In the genomic region with DNA sequence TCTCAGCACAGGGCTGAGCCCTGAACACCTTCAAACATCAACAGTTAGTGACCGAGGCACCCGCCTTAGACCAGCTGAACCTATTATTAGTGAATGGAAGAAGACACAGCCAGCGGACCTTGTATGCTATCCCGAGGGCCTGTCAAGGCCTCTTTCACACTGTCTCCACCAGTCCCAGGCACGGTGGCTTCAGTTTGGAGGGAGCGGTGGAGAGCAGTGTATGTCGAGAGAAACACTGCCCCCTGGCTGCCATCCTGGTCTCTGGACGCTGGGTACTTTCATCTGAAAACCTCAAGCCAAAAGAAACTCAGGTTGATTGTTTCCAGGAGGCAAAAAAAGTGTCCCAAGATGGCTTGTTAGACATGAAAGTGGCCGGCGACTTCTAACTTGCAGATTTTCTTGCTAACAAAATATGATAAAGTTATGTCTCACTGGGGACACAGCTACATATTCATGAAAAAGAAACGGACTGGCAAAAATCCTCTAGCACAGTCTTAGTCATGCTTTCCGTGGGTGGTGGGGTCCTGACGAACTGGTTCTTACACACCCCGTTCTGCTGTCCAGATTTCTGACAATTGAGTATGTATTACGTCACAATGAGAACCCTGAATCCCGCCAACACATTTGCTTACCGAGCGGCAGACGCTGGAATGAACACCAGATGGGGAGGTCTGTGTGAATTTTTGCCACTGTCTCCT, we compare ENCODE assay signal across 9 mouse cellular contexts. TPM values are rescaled to one million over a fixed set of nuclear protein-coding genes. Genes with fewer than 3 reads are reported as not detected.
DNase-seq lines count a peak whose midpoint lies in the region; ATAC-seq and TF ChIP-seq lines count a peak whose summit lies in the region.
"Had no signal": no experiment of that assay in that cellular context is flagged by ENCODE, and none has a peak within 500 bp of the region (broad histone marks: within the 10 kb centered on the region; RNA-seq: fewer than 3 reads in every experiment).

No protein-coding gene starts in this region.

- peak; percentile 89 for TF ChIP-seq CTCF in gastrocnemius, adult 2 months (IDR thresholded peaks at IDR 0.05)

- no peaks in the 10 kb centered on the region for H3K36me3 ChIP-seq in midbrain, embryonic 14.5 days (ENCODE audit: control insufficient read depth, insufficient read depth, low read length)
- no peaks in the 10 kb centered on the region for H3K36me3 ChIP-seq in midbrain, embryonic 15.5 days (replicated peaks)
- no peaks in the 10 kb centered on the region for H3K36me3 ChIP-seq in liver, embryonic 15.5 days (replicated peaks)
- H3K36me3 ChIP-seq: neural tube, embryonic 12.5 days had no signal

- WGBS in midbrain, embryonic 14.5 days, result 59% methylated on average over 19 of the region's 19 CpGs
- WGBS in midbrain, embryonic 15.5 days, result 60% methylated on average over 19 of the region's 19 CpGs
- 44% methylated on average over 19 of the region's 19 CpGs for WGBS in liver, embryonic 15.5 days (ENCODE audit: insufficient replicate concordance)

- H3K4me1 ChIP-seq in midbrain, embryonic 14.5 days (ENCODE audit: control insufficient read depth, insufficient read depth, low read length), result no peaks in the 10 kb centered on the region; the same call in 1 of the 2 replicates
- H3K4me1 ChIP-seq in midbrain, embryonic 15.5 days, result no peaks in the 10 kb centered on the region
- H3K4me1 ChIP-seq in liver, embryonic 15.5 days (replicated peaks), result peaks cover 6% of the 10 kb centered on the region; the same call in 1 of the 2 replicates
- H3K4me1 ChIP-seq: neural tube, embryonic 12.5 days had no signal

- DNase-seq in midbrain, embryonic 14.5 days, result peak; percentile 52
- peak; percentile 37 for DNase-seq in cerebellum, adult 11 months
- peak; percentile 83 for DNase-seq in gastrocnemius, adult 2 months
- DNase-seq in kidney, adult 9 months, result peak; percentile 81
- peak; percentile 50 to 66 for DNase-seq in right cerebral cortex, postnatal 10 days (ENCODE audit: low spot score in 2 of 2)
- peak; percentile 80 for DNase-seq in urinary bladder, postnatal 25 days (ENCODE audit: low spot score)

- no peak overlapping the region for H3K9ac ChIP-seq in midbrain, embryonic 14.5 days (replicated peaks; ENCODE audit: low read length)
- H3K9ac ChIP-seq in midbrain, embryonic 15.5 days, result no peak overlapping the region
- H3K9ac ChIP-seq in liver, embryonic 15.5 days, result no peak overlapping the region
- H3K9ac ChIP-seq: neural tube, embryonic 12.5 days had no signal

- H3K27me3 ChIP-seq in midbrain, embryonic 14.5 days (ENCODE audit: control insufficient read depth, insufficient read depth, low read length), result no peaks in the 10 kb centered on the region
- no peaks in the 10 kb centered on the region for H3K27me3 ChIP-seq in midbrain, embryonic 15.5 days (replicated peaks)
- H3K27me3 ChIP-seq in liver, embryonic 15.5 days, result no peaks in the 10 kb centered on the region
- H3K27me3 ChIP-seq: neural tube, embryonic 12.5 days had no signal

- ATAC-seq in midbrain, embryonic 14.5 days (ENCODE audit: low FRiP score, low TSS enrichment), result no peak
- no peak for ATAC-seq in midbrain, embryonic 15.5 days (replicated peaks)
- ATAC-seq in liver, embryonic 15.5 days (ENCODE audit: insufficient read depth), result no peak

- no peaks in the 10 kb centered on the region for H3K9me3 ChIP-seq in midbrain, embryonic 14.5 days (ENCODE audit: control insufficient read depth, low read length)
- H3K9me3 ChIP-seq in midbrain, embryonic 15.5 days, result no peaks in the 10 kb centered on the region
- no peaks in the 10 kb centered on the region for H3K9me3 ChIP-seq in liver, embryonic 15.5 days (replicated peaks)
- H3K9me3 ChIP-seq: neural tube, embryonic 12.5 days had no signal

- H3K4me3 ChIP-seq in midbrain, embryonic 14.5 days (replicated peaks; ENCODE audit: low read depth, low read length), result no peak overlapping the region
- no peak overlapping the region for H3K4me3 ChIP-seq in midbrain, embryonic 15.5 days
- peak overlapping the region; percentile 54 for H3K4me3 ChIP-seq in gastrocnemius, adult 2 months
- H3K4me3 ChIP-seq in liver, embryonic 15.5 days (replicated peaks), result no peak overlapping the region
- H3K4me3 ChIP-seq: neural tube, embryonic 12.5 days had no signal

- H3K27ac ChIP-seq in midbrain, embryonic 14.5 days (replicated peaks; ENCODE audit: low read depth, low read length), result no peak overlapping the region
- no peak overlapping the region for H3K27ac ChIP-seq in midbrain, embryonic 15.5 days
- H3K27ac ChIP-seq in gastrocnemius, adult 2 months, result no peak overlapping the region
- H3K27ac ChIP-seq in liver, embryonic 15.5 days (replicated peaks), result no peak overlapping the region
- H3K27ac ChIP-seq: neural tube, embryonic 12.5 days had no signal

- no peak overlapping the region for H3K4me2 ChIP-seq in midbrain, embryonic 14.5 days (ENCODE audit: low read length)
- H3K4me2 ChIP-seq in midbrain, embryonic 15.5 days, result no peak overlapping the region
- peak overlapping the region; percentile 3; the same call in 1 of the 2 replicates for H3K4me2 ChIP-seq in liver, embryonic 15.5 days
- H3K4me2 ChIP-seq: neural tube, embryonic 12.5 days had no signal

- intact Hi-C loops in gastrocnemius, adult 2 months (cut with DNase I), result loop anchor here (2.0 to 5.0 kb wide), 2 partner anchors 58 to 110 kb away; a partner anchor contains a TSS

RNA-seq across cellular contexts. Expression of a gene that starts 57.2 kb away (rescaled TPM):
- 56.3 and 60.7 TPM in 2 replicates for polyA plus RNA-seq in midbrain, embryonic 14.5 days (2014; fragmentation: Nextera tagmentation; extraction: Ambion mirVana)
- 57.9 and 63.4 TPM in 2 replicates for polyA plus RNA-seq in midbrain, embryonic 15.5 days (2015; fragmentation: Nextera tagmentation; extraction: Ambion mirVana)
- 10 to 100 TPM; 63.6 to 92.5 TPM for total RNA-seq in gastrocnemius, adult 2 months (2021)
- polyA plus RNA-seq in liver, embryonic 15.5 days (2015; fragmentation: Nextera tagmentation; extraction: Ambion mirVana), result 24.3 and 30.7 TPM in 2 replicates
